Mouse (Mus musculus) stomach, embryonic 16.5 days (tissue): Measurements from ENCODE around the gene Dach2. TPM values are rescaled to one million over a fixed set of nuclear protein-coding genes. Genes with fewer than 3 reads are reported as not detected.
"Not testable (repeated sequence)": the region's sequence is repeated elsewhere in the genome, so short reads cannot be mapped to it uniquely, and the experiment has no call there.

Experiments
- ATAC-seq: fragments of 200-750 bp; cut with Nextera tagmentation; 2 replicates; pipeline ENCODE4 v1.8.0; 2017; ENCODE audit warnings: moderate number of reproducible peaks, moderate TSS enrichment; ENCODE audit not compliant: insufficient read depth, low FRiP score
- H3K27ac ChIP-seq: fragments of 300-500 bp; sonication (generic); 2 replicates; pipeline ENCODE4 v1.5.1; 2014; ENCODE audit warnings: low read length
- H3K27me3 ChIP-seq: fragments of 300-500 bp; sonication (generic); 2 replicates; pipeline ENCODE4 v1.6.1; 2014; ENCODE audit warnings: low read length, control low read depth, mixed read lengths; ENCODE audit not compliant: control insufficient read depth, insufficient read depth
- H3K36me3 ChIP-seq: fragments of 300-500 bp; sonication (generic); 2 replicates; pipeline ENCODE4 v1.6.1; 2014; ENCODE audit warnings: low read length; ENCODE audit not compliant: control insufficient read depth, insufficient read depth
- H3K4me1 ChIP-seq: fragments of 300-500 bp; sonication (generic); 2 replicates; pipeline ENCODE4 v1.6.1; 2014; ENCODE audit warnings: low read length, control low read depth, mixed read lengths; ENCODE audit not compliant: control insufficient read depth, insufficient read depth
- H3K4me2 ChIP-seq: fragments of 300-500 bp; sonication (generic); 2 replicates; pipeline ENCODE4 v1.6.1; 2014; ENCODE audit warnings: low read depth, low read length, mixed read lengths
- H3K4me3 ChIP-seq: fragments of 300-500 bp; sonication (generic); replicated peaks from 2 replicates; pipeline ENCODE4 v1.5.1; 2014; ENCODE audit warnings: mild to moderate bottlenecking, low read length
- H3K9ac ChIP-seq: fragments of 300-500 bp; sonication (generic); 2 replicates; pipeline ENCODE4 v1.6.1; 2014; ENCODE audit warnings: low read length
- H3K9me3 ChIP-seq: fragments of 300-500 bp; sonication (generic); replicated peaks from 2 replicates; pipeline ENCODE4 v1.6.1; 2016; ENCODE audit warnings: low read length, control low read depth; ENCODE audit not compliant: control insufficient read depth
- WGBS: fragments of 180-500 bp; shearing (Covaris S2); extraction: QIAGEN DNeasy Blood & Tissue Kit; methylation state at CpG from one replicate; pipeline ENCODE4 v1.1.7; 2014; 5-methylcytosine and 5-hydroxymethylcytosine counted together
- polyA plus RNA-seq: library from polyadenylated mRNA; unstranded; fragments of >200 nt; fragmentation: Nextera tagmentation; extraction: Ambion mirVana; gene quantifications from 2 replicates; pipeline ENCODE4 v1.2.1, GENCODE M21; 2015

Dach2 gene
- 2.4 and 3.2 TPM in 2 replicates for polyA plus RNA-seq

- no peaks in the 10 kb centered on the region for H3K36me3 ChIP-seq
- peak within 1 kb of the TSS; percentile 56 for H3K9ac ChIP-seq
- no peaks in the 10 kb centered on the region for H3K9me3 ChIP-seq
- H3K4me3 ChIP-seq: peak within 1 kb of the TSS; percentile 54
- WGBS: 27% methylated on average over 21 of the region's 21 CpGs
- no peaks in the 10 kb centered on the region for H3K4me1 ChIP-seq
- no peaks in the 10 kb centered on the region for H3K27me3 ChIP-seq
- peak within 1 kb of the TSS; percentile 66 for H3K4me2 ChIP-seq
- peak; percentile 85 for ATAC-seq
- H3K27ac ChIP-seq: peak within 1 kb of the TSS; percentile 60; the same call in 1 of the 2 replicates
Measured at GRCm38 (mm10) chrX:113297404-113297803, at the start of gene Dach2. Gene Dach2, plus strand, starts transcription at chrX:113297510.

GRCm38 (mm10) chrX:113252427-113252826 is 44.9 kb upstream of the Dach2 start:
- not testable (repeated sequence) for H3K4me1 ChIP-seq, H3K9ac ChIP-seq, H3K36me3 ChIP-seq, H3K27me3 ChIP-seq, H3K27ac ChIP-seq, H3K9me3 ChIP-seq, H3K4me2 ChIP-seq, H3K4me3 ChIP-seq, ATAC-seq
- WGBS: 76% methylated on average over 2 of the region's 3 CpGs

GRCm38 (mm10) chrX:113298031-113298430 is 721 bp downstream of the Dach2 start:
- peak; percentile 95 for ATAC-seq
- H3K9me3 ChIP-seq: no peaks in the 10 kb centered on the region
- WGBS: 14% methylated on average over 18 of the region's 18 CpGs
- peak overlapping the region; percentile 66 for H3K4me2 ChIP-seq
- no peaks in the 10 kb centered on the region for H3K4me1 ChIP-seq
- H3K27me3 ChIP-seq: no peaks in the 10 kb centered on the region
- peak overlapping the region; percentile 54 for H3K4me3 ChIP-seq
- no peaks in the 10 kb centered on the region for H3K36me3 ChIP-seq
- peak overlapping the region; percentile 60; the same call in 1 of the 2 replicates for H3K27ac ChIP-seq
- H3K9ac ChIP-seq: peak overlapping the region; percentile 56

GRCm38 (mm10) chrX:113298468-113298867 is 1.2 kb downstream of the Dach2 start:
- 18% methylated on average over 19 of the region's 19 CpGs for WGBS
- no peaks in the 10 kb centered on the region for H3K9me3 ChIP-seq
- H3K4me3 ChIP-seq: peak overlapping the region; percentile 54
- peak overlapping the region; percentile 56 for H3K9ac ChIP-seq
- no peaks in the 10 kb centered on the region for H3K4me1 ChIP-seq
- no peaks in the 10 kb centered on the region for H3K27me3 ChIP-seq
- ATAC-seq: peak; percentile 16; the same call in 1 of the 2 replicates
- H3K4me2 ChIP-seq: peak overlapping the region; percentile 66
- no peak overlapping the region for H3K27ac ChIP-seq
- no peaks in the 10 kb centered on the region for H3K36me3 ChIP-seq

GRCm38 (mm10) chrX:113304323-113304722 is 7.0 kb downstream of the Dach2 start:
- Histone ChIP-seq H3K27ac (no peak overlapping the region), H3K27me3 (no peaks in the 10 kb centered on the region), H3K4me1 (no peaks in the 10 kb centered on the region), H3K4me3 (no peak overlapping the region), H3K4me2 (no peak overlapping the region), H3K36me3 (no peaks in the 10 kb centered on the region), H3K9ac (no peak overlapping the region), H3K9me3 (no peaks in the 10 kb centered on the region)
- ATAC-seq: no peak
- WGBS: 55% methylated on average over 4 of the region's 4 CpGs

GRCm38 (mm10) chrX:113338143-113338542 is 40.8 kb downstream of the Dach2 start:
- Histone ChIP-seq H3K4me2 (no peak overlapping the region), H3K4me1 (no peaks in the 10 kb centered on the region), H3K27ac (no peak overlapping the region), H3K9ac (no peak overlapping the region), H3K9me3 (no peaks in the 10 kb centered on the region), H3K4me3 (no peak overlapping the region), H3K36me3 (no peaks in the 10 kb centered on the region), H3K27me3 (no peaks in the 10 kb centered on the region)
- ATAC-seq: no peak
- WGBS: 48% methylated on average over 3 of the region's 3 CpGs

GRCm38 (mm10) chrX:113394417-113394816 is 97.1 kb downstream of the Dach2 start:
- ATAC-seq: no peak
- H3K27me3 ChIP-seq: no peaks in the 10 kb centered on the region
- no peaks in the 10 kb centered on the region for H3K36me3 ChIP-seq
- 32% methylated on average over 3 of the region's 3 CpGs for WGBS
- H3K27ac ChIP-seq: no peak overlapping the region
- no peaks in the 10 kb centered on the region for H3K9me3 ChIP-seq
- no peak overlapping the region for H3K9ac ChIP-seq
- H3K4me2 ChIP-seq: no peak overlapping the region
- H3K4me1 ChIP-seq: no peaks in the 10 kb centered on the region
- H3K4me3 ChIP-seq: no peak overlapping the region

GRCm38 (mm10) chrX:113408756-113409155 is 111.4 kb downstream of the Dach2 start:
- Histone ChIP-seq H3K27ac (no peak overlapping the region), H3K4me3 (no peak overlapping the region), H3K4me2 (no peak overlapping the region), H3K27me3 (no peaks in the 10 kb centered on the region), H3K4me1 (no peaks in the 10 kb centered on the region), H3K36me3 (no peaks in the 10 kb centered on the region), H3K9me3 (no peaks in the 10 kb centered on the region), H3K9ac (no peak overlapping the region)
- ATAC-seq: no peak
- WGBS: 80% methylated on average over 1 of the region's 1 CpGs

GRCm38 (mm10) chrX:113421517-113422187 is 124.3 kb downstream of the Dach2 start:
- H3K4me2 ChIP-seq: no peak overlapping the region
- H3K27ac ChIP-seq: no peak overlapping the region
- H3K27me3 ChIP-seq: no peaks in the 10 kb centered on the region
- H3K9me3 ChIP-seq: no peaks in the 10 kb centered on the region
- H3K36me3 ChIP-seq: no peaks in the 10 kb centered on the region
- 37% methylated on average over 3 of the region's 3 CpGs for WGBS
- no peak overlapping the region for H3K9ac ChIP-seq
- no peak overlapping the region for H3K4me3 ChIP-seq
- H3K4me1 ChIP-seq: no peaks in the 10 kb centered on the region
- no peak for ATAC-seq
